Mouse (Mus musculus) kidney, postnatal 0 days (tissue): Measurements from ENCODE around the gene Tpgs1. TPM values are rescaled to one million over a fixed set of nuclear protein-coding genes. Genes with fewer than 3 reads are reported as not detected.

ENCODE experiments used
- ATAC-seq: fragments of 200-750 bp; cut with Nextera tagmentation; replicated peaks from 2 replicates; pipeline ENCODE4 v1.8.0; 2017; ENCODE audit warnings: low read depth, moderate number of reproducible peaks, moderate TSS enrichment, moderate library complexity; ENCODE audit not compliant: low FRiP score
- DNase-seq: peaks from one replicate; pipeline ENCODE4 v3.0.0-alpha.2; 2016; ENCODE audit warnings: low spot score
- H3K27ac ChIP-seq: fragments of 300-500 bp; sonication (generic); 2 replicates; pipeline ENCODE4 v1.5.1; 2014; ENCODE audit warnings: mild to moderate bottlenecking
- H3K27me3 ChIP-seq: fragments of 300-500 bp; sonication (generic); 2 replicates; pipeline ENCODE4 v1.6.1; 2014; ENCODE audit warnings: low read length, mixed read lengths; ENCODE audit not compliant: insufficient read depth
- H3K36me3 ChIP-seq: fragments of 300-500 bp; sonication (generic); 2 replicates; pipeline ENCODE4 v1.6.1; 2014; ENCODE audit warnings: low read length, mixed read lengths; ENCODE audit not compliant: insufficient read depth
- H3K4me1 ChIP-seq: fragments of 300-500 bp; sonication (generic); replicated peaks from 2 replicates; pipeline ENCODE4 v1.6.1; 2014; ENCODE audit warnings: antibody characterized with exemption, low read length, mixed read lengths; ENCODE audit not compliant: insufficient read depth
- H3K4me2 ChIP-seq: fragments of 300-500 bp; sonication (generic); 2 replicates; pipeline ENCODE4 v1.6.1; 2014; ENCODE audit warnings: mild to moderate bottlenecking, low read length, moderate library complexity, mixed read lengths
- H3K4me3 ChIP-seq: fragments of 300-500 bp; sonication (generic); replicated peaks from 2 replicates; pipeline ENCODE4 v1.5.1; 2014; ENCODE audit warnings: low read depth, low read length
- H3K9ac ChIP-seq: fragments of 300-500 bp; sonication (generic); 2 replicates; pipeline ENCODE4 v1.6.1; 2014; ENCODE audit warnings: low read depth, low read length
- H3K9me3 ChIP-seq: fragments of 300-500 bp; sonication (generic); replicated peaks from 2 replicates; pipeline ENCODE4 v1.6.1; 2016; ENCODE audit warnings: low read length, inconsistent platforms, mixed read lengths
- CTCF ChIP-seq: IDR thresholded peaks from 2 replicates; pipeline ENCODE4 v1.5.1; 2016; ENCODE audit warnings: antibody characterized with exemption, low read depth, mild to moderate bottlenecking, moderate library complexity
- WGBS: fragments of 180-500 bp; shearing (Covaris S2); extraction: QIAGEN DNeasy Blood & Tissue Kit; methylation state at CpG from one replicate; pipeline ENCODE4 v1.1.7; 2014; 5-methylcytosine and 5-hydroxymethylcytosine counted together
- polyA plus RNA-seq: library from polyadenylated mRNA; unstranded; fragments of >200 nt; fragmentation: Nextera tagmentation; extraction: Ambion mirVana; gene quantifications from 2 replicates; pipeline ENCODE4 v1.2.1, GENCODE M21; 2015

Gene Tpgs1
- polyA plus RNA-seq, 1 experiment from 2014 or later: 84.9 TPM

DNA sequence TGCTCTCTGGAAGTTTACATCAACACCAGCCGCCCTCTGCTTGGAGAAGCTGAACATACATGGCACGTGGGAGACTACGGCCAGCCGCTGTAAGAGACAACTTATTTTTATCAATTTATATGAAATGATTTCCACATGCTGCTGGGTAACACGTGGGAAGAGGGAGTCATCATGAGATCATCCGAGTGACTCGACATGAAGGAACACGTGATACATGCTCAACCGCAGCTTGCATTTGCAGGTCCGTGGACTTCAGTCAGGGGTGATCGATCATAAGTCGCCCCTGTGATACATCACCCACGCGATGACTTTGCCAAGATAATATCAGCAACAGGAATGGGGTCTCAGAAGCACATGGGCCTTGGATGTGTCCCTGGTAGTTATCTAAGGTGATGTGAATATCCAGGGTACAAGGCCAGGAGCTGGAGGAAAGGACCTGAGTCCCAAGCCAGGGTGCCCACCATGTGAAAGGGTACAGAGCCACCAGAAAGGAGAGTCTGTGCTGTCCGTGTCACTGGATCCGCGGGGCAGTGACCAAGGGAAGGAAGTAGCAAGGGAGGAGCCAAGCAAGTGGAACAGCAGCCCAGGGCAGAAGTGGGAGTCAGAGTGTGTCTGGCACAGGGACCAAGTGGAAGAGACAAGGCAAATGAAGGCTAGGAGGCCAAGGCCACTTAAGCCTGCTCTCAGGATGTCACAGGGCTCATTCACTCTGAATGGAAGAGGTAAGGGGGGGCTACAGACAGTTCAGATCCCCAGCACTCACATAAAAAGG is 36.0 kb upstream of the Tpgs1 start:
- ATAC-seq (0 out of 2 replicates have a peak, but pooled peaks have one; percentile 33), DNase-seq (peak; percentile 42)
- H3K9me3 ChIP-seq: no peaks in the 10 kb centered on the region
- H3K4me2 ChIP-seq: no peak overlapping the region
- no peaks in the 10 kb centered on the region for H3K27me3 ChIP-seq
- WGBS: 49% methylated on average over 17 of the region's 17 CpGs
- no peak for TF ChIP-seq CTCF
- no peaks in the 10 kb centered on the region for H3K36me3 ChIP-seq
- H3K4me1 ChIP-seq: peaks cover 4% of the 10 kb centered on the region; the same call in 1 of the 2 replicates
- H3K9ac ChIP-seq: no peak overlapping the region
- H3K4me3 ChIP-seq: no peak overlapping the region
- H3K27ac ChIP-seq: no peak overlapping the region; the same call in 1 of the 2 replicates

DNA sequence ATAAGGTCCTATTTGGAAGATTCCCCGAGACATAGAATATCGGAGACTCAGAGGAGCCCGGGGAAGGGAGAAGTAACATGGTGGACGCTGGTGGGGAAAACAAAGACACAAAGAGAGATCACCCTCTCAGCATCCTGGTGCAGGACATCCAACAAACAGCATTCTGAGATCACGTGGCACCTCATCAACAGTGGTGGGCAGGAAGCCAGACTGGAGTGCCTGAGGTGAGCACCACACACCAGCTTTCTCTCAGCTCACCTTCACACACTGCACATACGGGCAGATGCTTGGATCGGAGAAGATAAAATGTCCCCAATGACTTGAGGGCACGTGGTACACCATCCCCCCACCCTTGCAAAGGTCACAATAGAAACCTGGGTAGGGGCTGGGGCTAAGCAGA is 32.9 kb upstream of the Tpgs1 start:
- Histone ChIP-seq H3K9ac (no peak overlapping the region), H3K4me1 (peaks cover 12% of the 10 kb centered on the region), H3K9me3 (no peaks in the 10 kb centered on the region), H3K4me2 (0 out of 2 replicates have a peak overlapping the region, but pooled peaks have one; percentile 98), H3K36me3 (no peaks in the 10 kb centered on the region), H3K27ac (no peak overlapping the region), H3K27me3 (no peaks in the 10 kb centered on the region), H3K4me3 (no peak overlapping the region)
- DNase-seq: no peak
- TF ChIP-seq CTCF: no peak
- no peak for ATAC-seq
- WGBS: 88% methylated on average over 8 of the region's 8 CpGs

DNA sequence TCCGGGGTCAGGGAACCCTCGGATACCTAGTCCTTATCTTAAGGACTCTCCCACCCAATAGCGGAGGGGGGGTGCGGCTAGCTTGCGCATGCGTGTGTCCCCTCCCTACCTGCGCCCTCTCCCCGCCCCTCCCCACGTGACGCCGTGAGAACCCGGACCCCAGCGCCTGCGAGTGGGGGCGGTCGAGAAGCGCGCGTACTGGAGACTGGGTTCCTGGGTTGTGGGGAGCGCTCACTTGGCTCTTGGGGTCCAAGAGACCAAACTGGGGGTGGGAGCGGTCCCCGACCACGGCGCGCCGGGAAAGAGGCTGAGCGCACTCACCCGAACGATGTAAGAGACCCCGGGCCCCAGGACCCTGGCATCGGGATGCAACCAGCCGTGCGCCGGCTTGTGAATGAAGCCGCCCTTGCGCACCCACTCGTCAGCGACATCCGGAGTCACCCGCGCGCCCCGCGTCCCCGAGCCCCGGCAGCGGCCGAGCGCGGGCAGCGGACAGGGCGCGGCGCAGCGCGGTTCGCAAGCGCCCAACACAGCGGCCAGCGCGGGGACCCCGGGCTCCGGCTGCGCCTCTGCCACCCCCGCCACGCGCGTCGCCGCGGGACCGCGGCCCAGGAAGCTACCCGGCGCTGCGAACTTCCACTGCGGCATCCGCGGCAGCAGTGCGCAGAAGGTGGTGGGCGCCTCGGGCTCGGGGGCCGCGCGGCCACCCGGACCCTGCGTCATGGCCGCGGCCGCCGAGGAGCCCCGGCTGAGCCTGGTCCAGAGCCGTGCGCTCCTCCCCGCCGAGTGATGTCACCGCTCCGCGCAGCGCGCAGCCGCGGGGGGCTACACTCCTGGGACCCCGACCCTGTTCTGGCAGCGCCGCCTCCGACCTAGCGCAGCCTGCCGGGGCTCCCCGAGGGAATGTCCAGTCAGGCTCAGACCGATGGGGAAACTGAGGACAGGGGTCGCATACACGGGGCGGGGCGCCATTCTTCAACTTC is 31.8 kb upstream of the Tpgs1 start, which contains the start of gene Shc2:
TSS of gene Shc2 (minus strand) at position 791 of the 983 bp plus-strand sequence.
- under 1% methylated on average over 99 of the region's 116 CpGs for WGBS
- H3K9ac ChIP-seq: peak within 1 kb of the TSS; percentile 67
- H3K4me2 ChIP-seq: peak within 1 kb of the TSS; percentile 98
- no peaks in the 10 kb centered on the region for H3K36me3 ChIP-seq
- DNase-seq: peak; percentile 44
- H3K9me3 ChIP-seq: no peaks in the 10 kb centered on the region
- no peaks in the 10 kb centered on the region for H3K27me3 ChIP-seq
- peak; percentile 63 for ATAC-seq
- TF ChIP-seq CTCF: no peak
- H3K4me3 ChIP-seq: peak within 1 kb of the TSS; percentile 71
- H3K27ac ChIP-seq: peak within 1 kb of the TSS; percentile 54; the same call in 1 of the 2 replicates
- H3K4me1 ChIP-seq: peaks cover 12% of the 10 kb centered on the region

DNA sequence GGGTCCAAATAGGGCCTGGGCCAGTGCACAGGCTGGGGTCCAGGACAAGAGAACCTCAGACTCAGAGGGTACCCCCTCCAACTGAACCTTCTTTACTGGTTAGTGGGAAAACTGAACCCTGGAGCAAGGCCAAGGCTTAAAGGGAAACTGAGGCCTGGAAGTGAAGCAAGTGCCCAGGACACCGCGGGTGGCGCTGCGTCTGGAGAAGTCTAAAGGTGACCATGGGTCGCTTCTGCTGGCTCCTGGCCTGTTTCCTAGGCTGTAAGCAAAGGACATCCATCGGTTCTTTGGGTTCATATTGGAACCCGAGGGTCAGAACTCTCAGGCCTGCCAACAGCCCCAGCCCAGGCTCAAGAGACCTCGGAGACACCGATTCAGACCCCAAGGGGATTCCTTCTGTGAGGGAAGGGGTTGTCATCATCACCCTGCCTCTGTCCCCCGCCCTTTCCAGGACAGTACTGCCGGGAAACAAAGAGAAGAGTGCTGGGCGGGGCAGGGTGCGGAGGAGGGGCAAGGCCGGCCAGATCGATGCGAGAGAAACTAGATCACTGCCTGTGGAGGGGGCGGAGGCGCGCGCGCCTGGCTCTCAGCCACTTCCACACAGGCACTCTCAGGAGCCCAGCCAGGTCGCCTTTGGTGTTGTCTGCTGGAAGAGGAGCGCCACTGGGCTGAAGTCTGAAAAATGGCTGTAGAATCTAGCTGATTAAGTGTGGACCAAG is 30.5 kb upstream of the Tpgs1 start:
- H3K4me2 ChIP-seq: peak overlapping the region; percentile 98
- 6% methylated on average over 23 of the region's 23 CpGs for WGBS
- H3K4me3 ChIP-seq: 0 out of 2 replicates have a peak overlapping the region, but pooled peaks have one; percentile 14
- H3K4me1 ChIP-seq: peaks cover 12% of the 10 kb centered on the region
- DNase-seq (peak; percentile 68), ATAC-seq (no peak)
- no peaks in the 10 kb centered on the region for H3K9me3 ChIP-seq
- H3K27me3 ChIP-seq: no peaks in the 10 kb centered on the region
- no peaks in the 10 kb centered on the region for H3K36me3 ChIP-seq
- no peak for TF ChIP-seq CTCF
- H3K27ac ChIP-seq: no peak overlapping the region
- H3K9ac ChIP-seq: 0 out of 2 replicates have a peak overlapping the region, but pooled peaks have one; percentile 8

DNA sequence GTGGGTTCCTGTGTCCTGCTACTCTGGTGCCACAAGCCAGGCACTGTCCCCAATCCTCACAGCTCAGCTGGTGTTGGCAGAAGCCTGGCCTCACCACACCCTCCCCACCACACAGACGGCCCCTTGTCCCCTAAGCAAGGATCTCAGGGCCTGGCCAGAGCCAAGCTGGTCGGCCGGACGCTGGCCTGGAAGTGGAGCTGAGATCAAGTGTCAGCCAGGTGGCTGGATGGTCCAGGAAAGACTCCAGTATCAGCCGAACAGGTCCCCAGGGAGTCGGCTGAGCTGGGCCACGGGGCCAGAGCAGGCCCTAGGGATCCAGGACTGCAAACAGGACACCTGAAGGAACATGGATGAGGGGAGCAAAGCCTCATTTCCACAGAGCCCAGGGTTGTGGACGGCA is 23.5 kb upstream of the Tpgs1 start, which contains the start of gene Odf3l2:
TSS of gene Odf3l2 (minus strand) at position 28 of the 400 bp plus-strand sequence.
- DNase-seq: no peak
- WGBS: 38% methylated on average over 8 of the region's 8 CpGs
- no peak for TF ChIP-seq CTCF

More for the DNA sequence above, 23.5 kb upstream of the Tpgs1 start, which contains the start of gene Odf3l2:
- Histone ChIP-seq H3K9ac (0 out of 2 replicates have a peak within 1 kb of the TSS, but pooled peaks have one; percentile 44), H3K4me2 (no peak within 1 kb of the TSS), H3K4me1 (no peaks in the 10 kb centered on the region), H3K9me3 (no peaks in the 10 kb centered on the region), H3K36me3 (no peaks in the 10 kb centered on the region), H3K27ac (no peak within 1 kb of the TSS), H3K27me3 (no peaks in the 10 kb centered on the region), H3K4me3 (no peak within 1 kb of the TSS)
- ATAC-seq: no peak
